Mouse (Mus musculus): Measurements from ENCODE around the gene Dhx58.
A peak's percentile ranks its signal among the peaks of the same experiment; 100 is the strongest.

The Dhx58 gene

DNA sequence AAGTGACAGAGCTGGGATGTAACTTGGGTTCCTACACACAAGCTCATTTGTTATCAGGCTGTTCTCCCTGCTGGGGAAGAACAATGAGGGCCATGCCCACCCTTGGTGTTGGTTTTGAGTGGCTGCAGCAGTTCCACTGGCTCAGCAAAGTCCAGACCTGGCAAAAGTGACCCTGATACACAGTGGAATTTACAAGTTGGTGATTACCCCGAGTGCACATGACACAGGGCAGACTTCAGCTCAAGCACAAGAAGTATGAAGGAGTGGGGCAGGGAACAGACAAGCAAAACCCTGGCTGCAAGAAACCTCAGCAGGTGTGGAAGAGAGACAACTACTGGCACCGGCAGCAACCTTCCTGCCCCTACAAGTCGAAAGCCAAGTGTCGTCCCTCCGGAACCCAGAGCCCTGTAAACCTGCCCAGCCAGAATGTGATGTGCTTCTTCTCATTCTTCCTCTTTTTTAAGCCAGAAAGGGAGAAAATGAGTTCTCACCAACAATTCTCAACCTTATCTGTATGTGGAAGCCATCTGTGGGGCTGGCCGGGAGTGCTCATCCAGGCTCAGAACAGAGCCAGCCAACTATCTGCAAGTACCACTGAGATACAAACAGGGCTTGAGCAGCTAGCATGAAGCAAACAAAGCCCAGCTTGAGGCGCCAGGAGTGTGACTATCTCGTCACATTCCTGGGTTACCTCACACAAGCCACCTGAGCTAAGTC, 17.9 kb upstream of the Dhx58 start:
- DNase-seq, result no peak

DNA sequence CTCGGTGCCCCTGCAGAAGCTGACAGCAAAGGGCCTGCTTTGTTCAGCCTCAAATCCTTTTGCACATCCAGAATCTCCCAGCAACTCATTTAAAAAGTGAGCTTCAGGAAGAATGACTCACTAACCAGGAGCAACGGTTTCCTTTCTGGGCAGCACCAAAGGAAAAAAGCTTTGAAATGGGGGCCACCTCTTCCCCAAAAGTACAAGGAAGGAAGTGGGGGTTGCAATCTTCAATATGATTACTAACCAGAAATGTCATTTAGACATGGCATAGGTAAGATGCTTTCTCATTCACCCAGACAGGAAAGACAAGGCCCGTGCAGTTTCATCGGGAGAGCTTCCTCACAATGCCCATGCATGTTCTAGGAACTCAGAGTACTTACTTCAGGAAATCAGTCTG, 17.2 kb upstream of the Dhx58 start:
- no peak for DNase-seq

DNA sequence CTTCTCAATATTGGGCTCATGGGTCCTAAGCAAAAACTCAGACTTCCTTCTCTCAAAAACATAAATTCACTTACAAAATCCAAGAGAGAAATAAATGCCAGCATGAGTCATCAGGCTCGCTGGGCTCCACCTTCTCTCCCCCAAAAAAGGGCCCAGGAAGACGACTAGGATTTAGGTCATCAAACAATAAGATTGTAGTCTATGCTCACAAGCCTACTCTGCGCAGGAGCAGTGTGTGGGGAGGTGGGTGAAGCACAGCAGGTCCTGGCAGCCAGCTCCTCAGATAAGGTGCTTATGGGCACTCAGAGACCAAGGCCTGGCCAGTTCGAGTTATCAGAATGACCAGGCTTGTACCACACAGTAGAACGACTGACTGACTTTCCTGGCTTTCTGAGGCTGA, 16.3 kb upstream of the Dhx58 start:
- no peak for DNase-seq

DNA sequence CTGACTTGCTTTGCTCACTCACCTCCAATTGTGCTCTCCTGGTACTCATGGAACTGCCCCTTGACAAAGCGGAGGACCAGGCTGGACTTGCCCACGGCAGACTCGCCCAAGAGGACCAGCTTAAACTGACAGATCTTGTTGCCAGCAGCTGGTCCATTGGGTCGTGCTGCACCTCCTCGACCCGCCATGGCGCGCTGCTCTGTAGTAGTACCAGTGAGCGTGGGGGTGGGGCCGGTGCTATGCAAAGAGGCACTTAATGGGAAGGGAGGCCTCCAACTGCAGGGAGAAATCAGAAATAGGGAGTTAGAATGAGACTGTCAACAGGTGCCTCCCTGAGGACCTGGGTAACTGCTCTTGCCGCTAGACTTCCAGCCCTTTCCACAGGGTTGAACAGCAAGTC, 15.8 kb upstream of the Dhx58 start:
- no peak for DNase-seq

DNA sequence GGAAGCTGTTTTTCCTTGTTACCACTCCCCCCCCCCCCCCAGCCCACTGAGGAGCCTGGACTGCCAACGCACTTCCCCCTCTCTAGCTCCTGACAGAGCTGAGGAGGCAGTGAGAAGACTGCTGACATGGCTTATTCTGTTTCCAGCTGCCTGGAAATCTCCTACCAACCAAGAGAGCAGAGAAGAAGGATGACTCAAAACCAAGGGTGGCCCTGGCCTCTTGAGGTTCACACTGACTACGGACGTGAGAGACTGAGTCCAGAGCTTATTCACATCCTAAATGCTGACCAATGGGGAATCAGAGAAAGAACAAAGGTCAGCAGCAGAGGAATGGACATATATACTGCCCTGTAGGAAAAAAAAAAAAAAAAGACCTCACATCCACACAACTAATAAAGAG, 15.2 kb upstream of the Dhx58 start:
- no peak for DNase-seq

DNA sequence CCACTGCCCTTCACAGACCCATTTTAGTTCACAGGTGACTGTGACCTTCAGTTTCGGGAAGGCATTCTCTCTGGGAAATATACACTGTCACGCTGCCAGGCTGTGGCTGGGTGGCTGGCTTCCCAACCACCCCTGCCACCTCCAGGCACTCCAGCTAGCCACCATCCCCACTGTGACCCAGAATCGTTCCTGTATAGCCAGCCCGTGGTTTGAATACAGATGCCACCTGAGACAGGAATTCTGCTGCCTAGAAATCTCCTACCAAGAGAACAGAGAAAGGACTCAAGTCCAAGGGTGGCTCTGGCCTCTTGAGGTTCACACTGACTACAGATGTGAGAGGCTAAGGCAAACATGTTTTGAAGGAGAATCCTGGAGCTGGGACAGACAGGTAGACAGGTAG, 14.8 kb upstream of the Dhx58 start:
- no peak for DNase-seq

DNA sequence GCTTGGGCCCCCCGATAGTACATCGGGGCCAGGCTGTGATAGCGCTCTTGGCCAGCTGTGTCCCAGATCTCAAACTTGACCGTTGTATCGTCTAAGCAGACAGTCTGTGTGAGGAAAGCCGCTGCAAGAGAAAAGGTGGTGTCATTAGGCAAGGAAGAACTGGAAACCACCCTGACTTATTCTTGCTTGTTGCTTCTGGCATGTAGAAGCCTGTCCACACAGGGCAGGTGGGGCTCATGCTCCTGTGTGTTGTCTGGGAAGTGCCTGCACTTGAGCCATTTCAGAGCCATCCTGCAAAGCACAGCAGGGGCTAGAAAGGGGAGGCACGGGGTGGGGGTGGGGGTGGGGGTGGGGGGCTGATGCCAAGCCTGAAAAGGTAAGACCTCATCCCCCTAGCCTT, 14.4 kb upstream of the Dhx58 start:
- no peak for DNase-seq

DNA sequence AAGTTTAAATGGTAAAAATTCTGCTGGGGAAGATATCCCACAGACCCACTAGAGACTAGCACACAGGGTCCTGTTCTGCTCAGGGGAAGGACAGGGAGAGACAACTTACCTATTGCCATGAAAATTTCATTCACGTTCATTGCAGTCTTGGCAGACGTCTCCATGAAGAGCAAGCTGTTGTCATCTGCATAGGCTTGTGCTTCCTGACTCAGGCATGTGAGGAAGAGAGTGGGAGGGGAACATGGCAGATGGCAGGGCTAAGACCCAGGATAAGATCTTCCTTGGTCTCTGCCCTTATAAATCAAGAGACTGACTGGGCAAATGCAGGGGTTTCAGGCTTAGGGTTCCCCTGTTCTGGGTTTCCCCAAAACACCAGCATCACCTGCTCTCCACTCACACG, 12.6 kb upstream of the Dhx58 start:
- no peak for DNase-seq

DNA sequence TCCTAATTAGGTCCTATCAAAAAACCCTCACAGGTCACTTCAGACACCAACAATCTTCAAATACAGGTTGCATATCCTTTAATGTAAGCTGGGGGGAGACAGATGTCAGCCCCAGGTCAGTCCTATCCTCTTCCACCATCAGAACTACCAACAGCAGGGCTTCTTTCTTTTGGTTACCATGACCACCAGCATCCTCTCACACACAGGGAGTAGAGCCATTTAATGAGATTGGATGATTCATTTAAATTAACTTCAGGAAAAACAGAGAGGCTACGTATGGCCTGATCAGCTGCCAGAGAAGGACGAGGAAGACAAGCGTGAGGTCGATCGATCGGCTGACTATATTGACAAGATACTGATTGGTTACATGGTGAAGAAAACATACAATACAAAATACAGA, 10.9 kb upstream of the Dhx58 start:
- no peak for DNase-seq

DNA sequence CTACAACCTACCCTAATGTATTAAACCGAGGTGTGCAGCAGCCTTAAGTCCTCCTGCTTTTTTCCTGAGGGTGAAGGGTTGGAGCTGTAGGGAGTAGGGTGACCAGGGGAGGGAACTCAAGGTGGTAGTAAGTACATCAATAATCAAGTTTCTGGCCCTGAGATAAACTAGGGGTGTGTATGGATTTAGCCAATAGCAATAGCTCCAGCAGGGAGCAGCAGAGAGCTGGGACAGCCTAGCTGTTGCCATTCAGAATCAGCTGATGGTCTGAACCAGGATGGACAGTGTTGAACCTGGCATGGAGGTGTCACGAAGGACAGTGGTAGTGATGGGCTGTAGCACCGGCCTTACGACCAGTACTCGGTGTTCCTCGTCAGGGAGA, 10.5 kb upstream of the Dhx58 start:
- DNase-seq, result peak; percentile 71 to 85

DNA sequence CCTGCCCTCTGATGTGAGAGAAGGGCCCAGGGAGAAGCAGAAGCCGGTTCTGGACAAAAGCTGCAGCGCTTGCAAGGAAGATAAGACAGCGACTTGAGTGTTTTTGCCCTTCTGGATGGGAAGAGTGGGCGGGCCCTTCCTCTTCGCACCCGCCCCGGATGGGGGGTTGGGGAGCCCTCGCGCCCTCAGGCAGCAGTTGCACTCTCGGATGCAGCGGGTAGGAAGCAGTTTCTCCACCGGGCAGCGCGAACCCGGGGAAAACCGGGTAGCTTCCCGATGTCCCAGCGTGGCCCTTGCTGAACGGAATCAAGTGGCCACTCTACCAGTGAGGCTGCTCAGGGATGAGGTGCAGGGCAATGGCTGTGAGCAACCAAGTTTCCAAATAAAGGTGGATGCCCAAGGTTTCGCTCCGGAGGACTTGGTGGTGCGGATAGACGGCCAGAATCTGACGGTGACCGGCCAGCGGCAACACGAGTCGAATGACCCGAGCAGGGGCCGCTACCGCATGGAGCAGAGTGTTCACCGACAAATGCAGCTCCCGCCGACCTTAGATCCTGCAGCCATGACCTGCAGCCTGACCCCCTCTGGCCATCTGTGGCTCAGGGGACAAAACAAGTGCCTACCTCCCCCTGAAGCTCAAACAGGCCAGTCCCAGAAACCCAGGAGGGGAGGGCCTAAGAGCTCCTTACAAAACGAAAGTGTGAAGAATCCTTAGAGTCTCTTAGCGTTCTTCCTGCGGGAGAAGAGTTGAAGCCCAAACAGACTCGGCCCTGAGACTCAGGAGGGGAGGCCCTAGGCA, 9.9 kb upstream of the Dhx58 start, which contains the start of gene Hspb9:
TSS of gene Hspb9 (plus strand) at position 116 of the 799 bp plus-strand sequence.
- DNase-seq, result peak; percentile 81 to 87

DNA sequence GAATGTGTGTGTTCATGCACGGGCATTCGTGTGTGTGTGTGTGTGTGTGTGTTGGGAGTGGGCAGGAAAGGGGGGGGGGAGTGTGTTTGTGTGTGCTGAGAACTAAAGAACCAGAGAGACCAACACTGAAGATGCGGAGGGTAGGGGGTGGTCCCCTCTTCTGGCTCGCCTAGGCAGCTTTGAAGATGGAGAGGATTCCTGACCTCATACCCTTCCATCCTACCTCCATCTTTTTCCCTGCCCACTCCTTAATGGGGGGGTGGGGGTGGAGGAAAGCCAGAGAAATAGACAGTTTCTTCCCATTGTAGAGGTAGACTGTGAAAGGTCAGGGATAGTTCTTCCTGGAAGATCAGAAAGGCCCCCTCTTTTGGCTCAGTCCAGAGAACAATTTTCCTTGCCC, 9.1 kb upstream of the Dhx58 start:
- DNase-seq, result no peak

DNA sequence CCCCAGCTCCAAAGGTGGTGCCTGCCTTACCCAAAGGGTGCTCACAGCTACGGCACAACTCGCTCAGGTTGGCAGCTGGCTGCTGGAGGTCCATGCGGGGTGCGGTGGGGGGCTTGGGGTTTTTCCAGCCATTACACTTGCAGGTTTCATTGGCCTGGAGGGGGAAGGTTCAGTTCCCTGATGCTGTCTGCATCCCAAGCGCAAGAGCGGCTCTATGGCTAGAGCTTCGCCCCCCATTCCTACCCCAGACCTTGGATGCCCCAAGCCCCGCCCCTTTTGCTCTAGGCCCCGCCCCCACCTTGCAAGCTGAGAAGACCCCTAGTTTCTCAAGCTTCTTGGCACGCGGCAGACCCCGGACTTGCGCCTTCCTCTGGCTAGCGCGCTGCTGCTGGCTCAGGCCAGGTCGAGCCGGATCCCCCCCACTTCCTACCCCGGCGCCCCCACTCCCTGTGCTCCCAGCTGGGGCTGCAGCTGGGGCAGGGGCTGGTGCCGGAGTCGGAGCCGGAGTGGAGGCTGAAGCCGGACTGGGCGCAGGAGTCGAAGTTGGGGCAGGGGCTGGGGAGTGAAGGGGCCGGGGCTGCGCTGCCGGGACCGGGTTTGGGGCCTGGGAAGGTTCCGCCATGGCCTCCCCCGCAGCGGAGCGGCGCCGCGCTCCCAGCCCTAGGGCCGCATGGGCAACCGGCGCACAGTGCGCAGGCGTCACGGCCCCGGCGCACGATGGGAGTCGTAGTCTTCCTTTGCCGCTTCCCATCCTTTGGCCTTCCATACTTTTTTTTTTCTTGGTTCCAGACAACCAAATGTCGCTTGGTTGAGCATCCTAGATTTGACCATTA, 7.9 kb upstream of the Dhx58 start, which contains the start of gene Kat2a:
TSS of gene Kat2a (minus strand) at position 683 of the 833 bp plus-strand sequence.
- peak; percentile 87 to 92 for DNase-seq

DNA sequence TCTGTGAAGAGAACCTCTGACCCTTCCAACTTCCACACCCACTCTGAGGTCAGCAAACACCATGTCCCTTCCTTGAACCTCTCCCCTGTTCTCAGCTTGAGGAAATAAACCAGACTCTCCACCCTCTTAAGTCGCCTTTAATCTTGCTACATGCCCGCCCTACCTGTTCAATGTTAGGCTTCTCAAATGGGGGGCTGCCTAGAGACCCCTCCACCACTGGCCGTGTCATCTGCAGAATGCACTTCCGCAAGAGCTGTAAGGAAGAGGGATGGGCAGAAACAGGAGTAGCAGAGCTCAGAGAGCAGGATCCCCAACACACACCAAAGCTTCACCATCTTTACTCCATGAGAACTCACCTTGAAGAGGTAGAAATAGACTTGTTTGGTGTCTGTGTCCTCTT, 6.9 kb upstream of the Dhx58 start:
- DNase-seq, result no peak

DNA sequence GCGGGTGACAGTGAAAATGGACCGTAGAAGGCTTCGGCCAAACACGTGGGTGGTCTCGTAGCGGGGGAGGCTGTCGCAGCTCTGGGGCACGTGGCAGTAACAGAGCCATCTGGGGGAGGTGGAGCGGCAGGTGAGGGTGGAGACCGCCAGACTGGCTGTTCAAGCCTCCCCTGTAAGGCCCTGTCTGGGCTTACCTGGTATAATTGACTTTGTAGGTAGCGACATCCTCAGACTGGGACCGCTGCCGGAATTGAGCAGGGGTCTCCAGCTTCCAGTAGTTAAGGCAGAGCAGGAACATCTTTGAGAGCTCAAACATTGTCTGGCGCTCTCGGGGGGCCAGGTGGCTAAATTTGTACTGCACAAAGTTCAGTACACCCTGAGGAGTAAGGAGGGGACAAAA, 6.5 kb upstream of the Dhx58 start:
- no peak for DNase-seq

DNA sequence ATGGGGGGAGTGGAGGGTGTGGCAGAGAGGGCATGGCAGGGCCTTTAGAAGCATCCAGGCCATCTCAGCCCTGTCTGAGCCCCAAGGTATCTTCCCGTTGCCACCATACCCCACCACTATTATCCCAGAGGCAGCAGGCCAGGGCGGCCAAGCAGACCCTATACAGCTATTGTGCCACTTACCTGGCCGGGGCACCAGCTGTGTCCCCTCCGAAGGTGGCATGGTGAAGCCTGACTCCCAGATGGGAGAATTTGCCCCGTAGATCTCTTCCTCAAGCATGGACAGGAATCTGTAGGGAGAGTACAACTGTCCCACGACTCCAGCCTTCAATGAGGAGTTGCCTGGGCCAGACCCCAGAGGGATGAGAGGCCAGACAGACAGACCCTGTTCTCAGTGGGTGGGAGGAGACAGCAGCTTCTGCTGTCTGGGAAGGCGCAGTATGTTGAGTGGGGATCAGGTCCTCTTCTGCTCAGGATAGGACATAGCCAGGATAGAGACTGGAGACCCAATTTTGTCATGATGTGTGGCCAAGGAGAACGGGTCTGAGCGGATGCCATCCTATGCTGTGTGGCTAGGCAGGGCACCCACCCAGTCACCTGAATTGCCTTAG, 5.2 kb upstream of the Dhx58 start:
- DNase-seq, result no peak

DNA sequence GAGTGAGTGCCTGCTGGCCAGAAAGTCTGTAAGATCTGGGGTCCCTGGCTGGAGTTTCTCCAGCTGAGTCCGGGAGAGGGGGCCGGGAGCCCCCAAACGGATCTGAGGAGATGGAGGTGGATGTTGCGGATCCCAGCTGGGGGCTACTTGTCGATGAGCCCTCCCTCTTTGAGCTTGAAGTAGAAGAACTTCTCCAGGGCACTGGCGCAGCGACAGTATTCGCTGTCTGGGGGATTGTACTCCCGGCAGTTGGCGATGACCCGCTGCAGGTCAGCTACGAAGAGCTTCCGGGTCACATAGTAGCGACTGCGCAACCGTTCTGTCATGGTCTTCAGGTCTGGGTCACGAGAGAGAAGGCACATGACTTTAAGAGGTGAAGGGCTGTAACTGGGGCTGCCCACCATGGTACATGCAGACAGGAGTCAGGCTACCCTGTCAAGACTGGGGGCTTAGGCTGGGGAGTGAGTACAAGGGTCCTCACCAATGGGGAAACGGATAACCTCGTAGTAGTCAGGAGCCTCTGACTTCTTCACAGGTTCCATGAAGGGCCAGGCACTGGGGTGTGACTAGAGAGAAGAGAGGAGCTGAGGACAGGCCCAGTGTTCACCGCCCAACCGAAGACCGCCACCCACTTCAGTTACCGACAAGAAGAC, 1.1 kb upstream of the Dhx58 start:
- no peak for DNase-seq

DNA sequence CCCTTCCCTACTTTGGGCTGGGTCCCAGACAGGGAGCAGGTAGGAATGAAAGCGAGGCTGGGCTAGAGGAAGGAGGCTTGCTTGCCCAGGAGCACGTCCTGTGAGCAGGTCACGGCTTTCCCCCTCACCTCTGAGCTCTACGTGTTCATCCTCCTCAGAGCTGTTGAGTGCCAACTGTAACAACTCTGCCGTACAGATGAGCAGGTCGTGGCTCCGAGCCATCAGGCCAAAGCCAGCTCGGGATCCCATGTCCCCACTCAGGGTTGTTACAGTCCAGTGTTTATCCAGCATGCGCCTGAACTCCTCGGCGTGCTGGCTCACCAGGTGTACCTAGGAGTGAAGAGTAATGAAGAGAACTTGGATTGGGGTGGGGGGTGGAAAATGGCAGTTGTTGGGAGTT, 705 bp downstream of the Dhx58 start:
- DNase-seq, result no peak

DNA sequence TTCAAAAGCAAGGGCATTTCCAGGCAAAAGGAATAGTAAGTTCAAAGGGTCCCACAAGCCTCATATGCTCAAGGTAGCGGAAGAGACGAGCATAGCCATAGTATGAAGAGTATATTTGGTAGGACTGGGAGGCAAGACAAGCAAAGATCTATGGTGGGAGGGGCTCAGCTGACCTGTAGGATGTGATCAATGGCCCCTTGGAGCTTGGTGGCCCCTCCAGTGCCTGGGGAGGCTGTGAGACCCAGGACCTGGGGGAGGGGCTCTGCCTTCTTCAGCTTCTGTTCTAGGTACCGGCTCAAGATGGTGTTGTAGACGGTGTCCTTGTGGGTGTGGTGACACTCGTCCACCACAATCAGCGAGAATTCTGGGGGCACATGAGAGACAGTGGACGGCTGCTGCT, 1.2 kb downstream of the Dhx58 start:
- DNase-seq, result no peak

DNA sequence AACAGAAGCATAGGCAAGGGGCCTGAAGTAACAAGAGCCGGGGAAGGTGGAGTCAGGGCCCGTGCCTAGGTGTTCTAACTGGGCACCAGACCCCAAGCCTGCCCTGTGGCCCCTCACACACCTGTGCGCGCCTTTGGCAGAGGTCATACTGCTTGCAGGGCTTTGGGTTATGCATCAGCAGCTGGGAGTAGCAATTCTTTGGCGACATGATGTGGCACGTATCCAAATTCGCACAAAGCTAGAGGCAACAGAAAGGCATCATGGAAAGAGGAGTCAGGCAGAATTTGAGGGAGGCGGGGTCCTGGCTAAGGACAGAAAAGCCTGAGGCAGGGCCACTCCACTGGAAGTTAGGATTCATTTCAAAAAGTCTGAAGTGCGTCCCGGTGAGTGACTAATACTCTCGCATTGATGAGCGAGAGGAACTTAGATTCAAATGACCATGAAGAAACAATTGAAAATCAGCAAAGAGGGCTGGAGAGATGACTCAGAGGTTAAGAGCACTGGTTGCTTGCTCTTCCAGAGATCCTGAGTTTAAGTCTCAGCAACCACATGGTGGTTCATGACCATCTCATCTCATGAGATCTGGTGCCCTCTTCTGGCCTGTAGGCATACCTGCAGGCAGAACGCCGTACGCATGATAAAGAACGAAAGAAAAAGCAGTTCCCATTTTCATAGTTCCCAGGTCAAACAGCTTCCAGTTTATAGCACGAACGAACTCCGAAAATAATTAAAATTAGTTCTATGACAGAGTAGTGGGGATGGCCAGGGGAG, 1.8 kb downstream of the Dhx58 start:
- peak; percentile 32 to 78 for DNase-seq

DNA sequence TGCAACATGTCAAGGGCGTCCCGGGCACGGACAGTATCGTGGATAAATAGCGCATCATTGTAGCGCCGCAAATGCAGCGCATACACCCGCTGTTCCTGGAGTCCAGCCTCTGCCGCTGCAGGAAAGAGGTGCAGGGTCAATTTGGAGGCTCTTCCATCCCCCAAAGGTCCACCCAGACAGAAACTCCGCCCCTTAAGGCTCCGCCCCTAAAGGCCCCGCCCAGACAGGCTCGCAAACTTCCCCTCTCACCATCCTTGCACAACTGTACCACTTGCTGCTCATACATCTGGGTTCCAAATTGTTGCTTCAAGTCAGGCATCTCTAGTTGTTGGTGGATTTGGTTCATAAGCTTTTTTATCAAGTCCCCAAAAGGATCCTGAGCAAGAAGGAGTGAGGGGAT, 2.8 kb downstream of the Dhx58 start:
- peak; percentile 79 to 86 for DNase-seq

DNA sequence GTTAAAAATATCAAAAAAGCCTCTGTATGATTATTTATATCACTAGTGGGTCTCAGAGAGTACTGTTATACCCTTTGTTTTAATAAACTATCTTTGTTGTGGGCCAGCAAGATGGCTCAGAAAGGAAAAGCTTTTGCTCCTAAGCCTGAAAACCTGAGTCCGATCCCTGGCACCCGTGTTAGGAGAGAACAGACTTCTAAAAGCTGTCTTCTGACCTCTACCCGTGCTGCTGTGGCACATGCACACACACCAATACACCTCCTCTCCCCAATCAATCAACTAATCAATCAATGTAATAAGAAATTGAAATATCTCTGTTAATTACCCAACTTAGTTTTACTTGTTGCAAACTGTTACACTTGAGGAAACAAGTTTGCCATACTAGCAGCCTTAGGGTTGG, 3.4 kb downstream of the Dhx58 start:
- no peak for DNase-seq

Measured in lung, postnatal 4 days (tissue).